Mouse (Mus musculus) kidney, adult 9 months (tissue): ENCODE data around the gene Smc4.
"Not testable (repeated sequence)": the region's sequence is repeated elsewhere in the genome, so short reads cannot be mapped to it uniquely, and the experiment has no call there.

ENCODE experiments used
- DNase-seq: peaks from one replicate; pipeline ENCODE4 v3.0.0; 2022

Gene Smc4

GRCm38 (mm10) chr3:69018635-69019034, 14.1 kb downstream of the Smc4 start:
- not testable (repeated sequence) for DNase-seq

GRCm38 (mm10) chr3:69020285-69020684, 15.7 kb downstream of the Smc4 start:
- DNase-seq, result no peak

GRCm38 (mm10) chr3:69020764-69021163, 16.2 kb downstream of the Smc4 start:
- DNase-seq, result no peak

DNA sequence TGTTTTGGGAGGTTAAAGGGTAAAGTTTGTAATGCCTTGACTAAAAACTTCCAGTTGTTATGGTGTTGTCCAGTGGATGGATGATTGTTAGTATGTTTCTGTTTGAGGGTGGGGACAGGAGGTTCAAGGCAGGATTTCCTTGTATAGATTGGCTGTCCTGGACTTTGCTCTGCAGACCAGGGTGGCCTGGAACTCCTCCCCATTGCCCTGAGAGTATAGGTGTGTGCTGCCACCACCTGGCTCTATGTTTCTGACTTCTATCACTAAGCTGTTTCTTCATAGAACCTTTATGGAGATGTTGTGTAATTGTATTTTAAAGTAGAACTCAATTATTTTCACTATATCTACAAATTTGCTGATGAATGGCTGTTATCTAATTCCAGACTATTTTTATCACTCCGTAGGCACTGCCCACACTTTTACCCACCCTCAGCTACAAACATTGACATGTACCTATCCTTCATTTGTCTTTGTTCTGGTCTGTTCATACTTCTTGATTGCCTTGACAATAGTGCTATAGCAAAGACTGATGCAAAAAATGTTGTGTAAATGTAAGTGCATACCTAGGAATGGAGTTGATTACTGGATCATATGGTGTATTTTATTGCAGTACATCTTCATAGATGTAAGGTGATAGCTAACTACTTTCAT, 21.7 kb downstream of the Smc4 start:
- no peak for DNase-seq

- DNase-seq, result no peak
Observed at GRCm38 (mm10) chr3:69040105-69040504, 35.6 kb downstream of the Smc4 start.

DNA sequence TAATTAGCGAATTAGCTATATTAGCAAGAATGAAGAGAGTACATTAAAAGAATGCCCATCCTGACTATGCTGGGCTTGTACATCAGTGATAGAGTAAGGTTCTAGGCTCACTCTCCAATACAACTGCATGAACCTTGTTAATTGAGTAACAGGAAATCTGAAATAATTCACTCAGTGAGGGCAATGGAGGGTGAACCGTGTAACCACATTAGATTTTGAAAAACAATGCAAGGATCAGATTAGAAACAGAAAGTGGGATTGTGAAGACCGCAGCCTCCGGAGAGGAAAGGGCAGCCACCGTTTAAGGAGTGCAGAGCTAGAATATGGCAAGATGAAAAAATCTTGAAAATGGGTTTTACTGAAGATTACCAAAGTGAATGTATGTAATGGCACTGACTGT, 36.8 kb downstream of the Smc4 start:
- no peak for DNase-seq

- no peak for DNase-seq
Observed at GRCm38 (mm10) chr3:69044167-69044591, 39.6 kb downstream of the Smc4 start.

- DNase-seq, result peak; percentile 91
Observed at GRCm38 (mm10) chr3:69044645-69045399, 40.3 kb downstream of the Smc4 start, which contains the start of gene Trim59. Trim59 (minus strand) TSS chr3:69044755.

- no peak for DNase-seq
Observed at GRCm38 (mm10) chr3:69045400-69045703, 40.8 kb downstream of the Smc4 start.

DNA sequence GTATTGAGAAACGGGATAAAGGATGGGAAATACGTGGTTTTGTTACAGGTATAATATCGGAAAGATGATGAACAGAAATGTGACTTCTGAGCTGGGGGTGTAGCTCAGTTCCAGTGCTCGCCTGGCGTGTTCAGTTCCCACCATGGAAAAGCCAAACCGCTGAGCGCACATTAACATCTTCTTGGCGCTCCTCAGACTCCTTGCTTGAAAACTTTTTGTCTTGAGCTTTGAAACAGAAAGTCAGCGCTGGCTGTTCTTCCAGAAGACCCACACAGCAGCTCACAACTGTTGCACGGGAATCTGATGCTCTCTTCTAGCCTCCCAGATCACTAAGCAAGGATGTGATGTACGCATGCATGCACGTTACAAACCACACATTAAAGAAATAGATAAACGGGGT, 41.2 kb downstream of the Smc4 start:
- DNase-seq, result no peak

- DNase-seq, result no peak
Observed at GRCm38 (mm10) chr3:69046509-69046908, 42.0 kb downstream of the Smc4 start.

DNA sequence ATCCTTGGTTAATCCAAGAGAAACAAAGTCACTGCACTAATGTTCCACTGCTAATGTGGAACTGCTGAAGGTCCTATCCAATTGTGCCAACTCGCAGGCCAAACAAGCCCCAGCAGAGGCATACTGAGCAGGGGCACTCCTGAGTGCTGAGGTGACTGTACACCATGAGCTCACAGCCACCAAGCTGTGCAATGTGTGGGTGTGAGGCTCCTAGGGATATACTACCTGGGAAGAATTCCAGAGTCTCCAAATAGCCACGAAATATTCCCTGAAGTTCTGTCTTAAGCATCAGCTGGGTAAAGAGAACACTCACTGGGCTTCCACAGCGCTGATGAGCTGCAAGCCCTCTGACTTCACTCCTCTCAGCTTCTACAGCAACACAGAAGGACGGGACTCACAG, 43.1 kb downstream of the Smc4 start:
- no peak for DNase-seq

DNA sequence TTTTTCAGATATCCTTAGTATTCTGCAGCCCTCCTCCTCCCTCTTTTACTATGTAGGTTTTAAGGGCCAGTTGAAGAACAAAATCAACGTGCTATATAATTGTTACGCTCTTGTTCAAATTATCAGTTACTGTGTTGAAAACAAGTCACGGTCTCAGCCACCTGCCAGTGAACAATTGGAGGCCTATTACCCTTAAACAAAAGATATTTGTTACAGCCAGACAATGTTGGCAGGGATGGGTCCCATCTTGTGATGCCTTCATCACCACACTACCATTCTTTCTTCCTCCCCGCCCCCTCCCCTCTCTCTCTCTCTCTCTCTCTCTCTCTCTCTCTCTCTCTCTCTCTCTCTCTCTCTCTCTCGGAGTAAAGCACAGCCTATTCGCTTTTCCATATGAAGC, 44.5 kb downstream of the Smc4 start:
- DNase-seq, result no peak

DNA sequence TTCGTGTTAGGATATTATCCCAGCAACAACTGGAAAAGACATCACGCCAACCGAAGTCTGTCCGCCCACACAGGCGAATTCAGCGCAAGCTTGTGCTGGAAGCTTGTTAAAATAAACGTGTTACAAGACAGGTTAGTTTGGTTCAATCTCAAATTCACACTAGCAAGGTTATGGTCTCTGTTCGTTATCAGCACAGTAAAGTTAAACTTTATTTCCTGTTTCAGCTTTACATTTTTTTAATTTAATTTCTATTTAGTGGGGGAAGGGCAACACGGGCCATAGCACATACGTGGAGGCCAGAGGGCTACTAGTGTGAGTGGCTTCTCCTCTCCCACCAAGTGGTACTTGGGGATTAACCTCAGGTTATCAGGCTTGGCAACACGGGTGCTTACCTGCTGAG, 47.4 kb downstream of the Smc4 start:
- DNase-seq, result no peak

DNA sequence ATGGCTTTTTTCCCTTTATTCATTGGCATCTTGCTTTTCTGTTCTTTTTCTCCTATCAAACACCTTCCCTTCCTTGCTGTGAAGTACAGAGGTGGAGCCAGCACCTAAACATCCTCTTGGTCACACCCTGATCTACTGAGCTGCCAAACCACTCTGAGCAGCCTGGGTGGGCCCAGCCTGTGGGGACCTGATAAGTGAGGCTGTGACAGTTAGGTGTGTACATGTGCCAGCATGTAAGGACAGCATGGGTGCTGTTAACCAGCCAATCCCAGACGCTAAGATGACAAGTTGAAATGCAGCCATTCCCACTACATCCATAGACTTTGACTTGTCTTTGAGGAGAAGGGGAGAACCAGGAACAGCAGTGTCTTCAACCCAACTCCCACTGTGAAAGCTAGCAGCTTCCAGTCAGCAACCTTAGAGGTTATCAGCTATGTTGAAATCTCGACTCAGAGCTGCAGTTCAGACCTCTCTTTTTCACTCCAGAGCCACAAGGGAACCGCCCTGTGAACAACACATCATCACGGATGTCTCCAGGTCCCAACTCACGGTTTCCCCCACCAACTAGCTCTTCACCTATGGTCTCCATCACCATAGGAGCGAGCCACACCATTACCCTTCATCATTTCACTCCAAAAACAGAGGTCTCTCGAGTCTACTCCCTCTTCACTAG, 50.4 kb downstream of the Smc4 start:
- no peak for DNase-seq

- no peak for DNase-seq
Observed at GRCm38 (mm10) chr3:69055871-69056270, 51.3 kb downstream of the Smc4 start.

GRCm38 (mm10) chr3:69060672-69061071, 56.1 kb downstream of the Smc4 start:
- no peak for DNase-seq

- DNase-seq, result no peak
Observed at GRCm38 (mm10) chr3:69062764-69063163, 58.2 kb downstream of the Smc4 start.

DNA sequence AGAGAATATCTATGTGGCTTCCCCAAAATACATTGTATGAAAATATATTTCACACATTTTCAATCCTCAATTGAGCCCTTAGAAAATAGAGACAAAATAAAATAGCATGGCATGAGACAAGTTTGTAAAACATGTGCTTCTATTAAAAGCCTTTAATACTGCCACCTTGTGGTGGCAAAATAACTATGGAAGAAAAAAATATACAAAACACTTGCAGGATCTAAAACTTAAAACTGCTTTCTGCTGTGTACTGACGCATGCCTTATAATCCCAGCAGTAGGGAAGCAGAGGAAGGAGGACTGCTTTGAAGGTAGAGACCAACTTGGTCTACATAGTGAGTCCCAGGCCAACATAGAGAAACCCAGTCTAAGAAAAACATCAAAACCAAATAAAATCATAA, 59.5 kb downstream of the Smc4 start:
- peak; percentile 28 for DNase-seq
